Mouse (Mus musculus) bone marrow, adult 2 months (tissue): Measurements from ENCODE around the gene Angptl8.

Experiments
- CTCF ChIP-seq: fragments of 200-500 bp; IDR thresholded peaks from 2 replicates; pipeline ENCODE4 v1.5.1; 2011; ENCODE audit warnings: low read length, control low read depth; ENCODE audit not compliant: control insufficient read depth, insufficient read depth
- POLR2A ChIP-seq: fragments of 200-500 bp; IDR thresholded peaks from 2 replicates; pipeline ENCODE4 v1.6.1; 2011; ENCODE audit warnings: low read depth, mild to moderate bottlenecking, control low read depth, low read length, borderline replicate concordance; ENCODE audit not compliant: control insufficient read depth

GRCm38 (mm10) chr9:21806363-21806762, 28.9 kb upstream of the Angptl8 start:
- no peak for TF ChIP-seq POLR2A
- no peak for TF ChIP-seq CTCF
